In the genomic region with DNA sequence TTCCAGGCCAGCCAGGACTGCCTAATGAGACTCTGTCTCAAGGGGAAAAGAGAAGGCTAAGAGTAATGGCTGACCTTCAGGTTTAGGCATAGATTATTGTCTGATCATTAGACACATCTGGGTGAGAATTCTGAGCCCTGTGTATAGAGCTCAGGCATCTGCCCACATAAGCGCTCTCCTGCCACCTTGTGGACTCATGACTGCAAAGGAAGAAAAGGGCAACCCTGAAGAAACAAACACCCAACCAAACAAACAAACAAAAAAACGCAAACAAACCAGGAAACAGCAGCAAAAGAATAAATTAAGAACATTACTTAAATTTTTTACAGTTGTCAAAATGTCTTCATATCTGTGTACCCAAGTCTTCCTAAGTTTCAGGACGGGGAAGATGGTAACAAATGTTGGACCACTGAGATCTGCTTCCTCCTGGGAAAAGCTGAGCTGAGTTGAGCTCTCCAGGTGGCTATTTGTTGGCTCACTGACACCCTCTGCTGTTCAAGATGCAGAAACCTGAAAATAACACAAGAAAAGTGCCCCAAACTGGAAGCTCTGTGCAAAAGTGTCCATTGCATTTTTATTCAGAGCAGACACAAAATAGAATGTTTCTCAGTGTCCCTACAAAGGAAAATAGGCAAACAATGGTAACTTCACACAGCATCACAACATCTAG, we compare ENCODE assay signal across 8 mouse cellular contexts. TPM values are rescaled to one million over a fixed set of nuclear protein-coding genes. Genes with fewer than 3 reads are reported as not detected.
DNase-seq lines count a peak whose midpoint lies in the region; ATAC-seq and TF ChIP-seq lines count a peak whose summit lies in the region.

No protein-coding gene starts in this region.

- no peaks in the 10 kb centered on the region for H3K36me3 ChIP-seq in forebrain, postnatal 0 days (ENCODE audit: insufficient read depth)
- no peaks in the 10 kb centered on the region for H3K36me3 ChIP-seq in forebrain, embryonic 13.5 days (ENCODE audit: poor library complexity, severe bottlenecking)
- no peaks in the 10 kb centered on the region for H3K36me3 ChIP-seq in spleen, adult 2 months (ENCODE audit: control insufficient read depth, insufficient read depth, low read length)
- H3K36me3 ChIP-seq in small intestine, adult 2 months (ENCODE audit: control insufficient read depth, insufficient read depth, low read length): no peaks in the 10 kb centered on the region
- H3K36me3 ChIP-seq in hindbrain, embryonic 16.5 days (ENCODE audit: control insufficient read depth, insufficient read depth, low read length): no peaks in the 10 kb centered on the region

- H3K27me3 ChIP-seq in forebrain, postnatal 0 days (ENCODE audit: insufficient read depth, low read length): no peaks in the 10 kb centered on the region
- no peaks in the 10 kb centered on the region; the same call in 1 of the 2 replicates for H3K27me3 ChIP-seq in forebrain, embryonic 13.5 days
- H3K27me3 ChIP-seq in spleen, adult 2 months (ENCODE audit: control insufficient read depth, insufficient read depth, low read length): no peaks in the 10 kb centered on the region; the same call in 1 of the 2 replicates
- H3K27me3 ChIP-seq in small intestine, adult 2 months (ENCODE audit: control insufficient read depth, insufficient read depth, low read length): no peaks in the 10 kb centered on the region
- H3K27me3 ChIP-seq in hindbrain, embryonic 16.5 days (replicated peaks; ENCODE audit: control insufficient read depth, insufficient read depth, low read length): no peaks in the 10 kb centered on the region

- no peak for ATAC-seq in forebrain, postnatal 0 days
- no peak for ATAC-seq in forebrain, embryonic 13.5 days
- no peak for ATAC-seq in hindbrain, embryonic 16.5 days

- 0 out of 2 replicates have a peak, but pooled peaks cover 4% of the 10 kb centered on the region for H3K4me1 ChIP-seq in forebrain, postnatal 0 days (ENCODE audit: insufficient read depth)
- H3K4me1 ChIP-seq in forebrain, embryonic 13.5 days: peaks cover 11% of the 10 kb centered on the region
- peaks cover 4% of the 10 kb centered on the region; the same call in 1 of the 2 replicates for H3K4me1 ChIP-seq in spleen, adult 2 months (ENCODE audit: control insufficient read depth, insufficient read depth, insufficient read length)
- H3K4me1 ChIP-seq in small intestine, adult 2 months (ENCODE audit: control insufficient read depth, insufficient read depth, insufficient read length, low read length): peaks cover 3% of the 10 kb centered on the region; the same call in 1 of the 2 replicates
- peaks cover 3% of the 10 kb centered on the region; the same call in 1 of the 2 replicates for H3K4me1 ChIP-seq in hindbrain, embryonic 16.5 days (ENCODE audit: control insufficient read depth, insufficient read depth, low read depth, low read length)

- H3K9ac ChIP-seq in forebrain, postnatal 0 days: no peak overlapping the region
- H3K9ac ChIP-seq in forebrain, embryonic 13.5 days: no peak overlapping the region
- H3K9ac ChIP-seq in hindbrain, embryonic 16.5 days (ENCODE audit: low read depth, low read length): no peak overlapping the region

- intact Hi-C loops in heart, postnatal 14 days (cut with DNase I): loop anchor here (1.0 to 10.0 kb wide), 2 partner anchors 84 to 189 kb away; no protein-coding TSS in a partner anchor

- no peak overlapping the region for H3K27ac ChIP-seq in forebrain, postnatal 0 days (ENCODE audit: low read depth, low read length)
- H3K27ac ChIP-seq in forebrain, embryonic 13.5 days: no peak overlapping the region
- no peak overlapping the region for H3K27ac ChIP-seq in spleen, adult 2 months (ENCODE audit: insufficient read depth, low read length)
- no peak overlapping the region for H3K27ac ChIP-seq in small intestine, adult 2 months (ENCODE audit: insufficient read depth, low read depth, low read length)
- no peak overlapping the region for H3K27ac ChIP-seq in hindbrain, embryonic 16.5 days (ENCODE audit: low read depth, low read length)

- H3K4me2 ChIP-seq in forebrain, postnatal 0 days (ENCODE audit: low read depth): no peak overlapping the region
- no peak overlapping the region for H3K4me2 ChIP-seq in forebrain, embryonic 13.5 days
- no peak overlapping the region for H3K4me2 ChIP-seq in hindbrain, embryonic 16.5 days (ENCODE audit: low read length)

- H3K9me3 ChIP-seq in forebrain, postnatal 0 days (ENCODE audit: low read length): no peaks in the 10 kb centered on the region
- no peaks in the 10 kb centered on the region for H3K9me3 ChIP-seq in forebrain, embryonic 13.5 days (replicated peaks)
- no peaks in the 10 kb centered on the region for H3K9me3 ChIP-seq in hindbrain, embryonic 16.5 days (ENCODE audit: control insufficient read depth, low read length)

- no peak for TF ChIP-seq POLR2A in spleen, adult 2 months (IDR thresholded peaks at IDR 0.05; ENCODE audit: low read depth, low read length)
- no peak for TF ChIP-seq POLR2A in small intestine, adult 2 months (IDR thresholded peaks at IDR 0.05; ENCODE audit: low read depth, low read length)

- peak; percentile 19 for TF ChIP-seq CTCF in forebrain, postnatal 0 days (IDR thresholded peaks at IDR 0.05; ENCODE audit: low read depth)
- peak; percentile 22; the same call in 1 of the 2 replicates for TF ChIP-seq CTCF in spleen, adult 2 months (IDR thresholded peaks at IDR 0.05; ENCODE audit: extremely low read depth, insufficient read depth, insufficient read length, insufficient replicate concordance)
- TF ChIP-seq CTCF in small intestine, adult 2 months (IDR thresholded peaks at IDR 0.05; ENCODE audit: extremely low read depth, insufficient read length, insufficient replicate concordance, low read depth, low read length): peak; percentile 48; the same call in 1 of the 2 replicates

- WGBS in forebrain, postnatal 0 days: 10% methylated on average over 3 of the region's 3 CpGs
- 7% methylated on average over 3 of the region's 3 CpGs for WGBS in forebrain, embryonic 13.5 days
- 21% methylated on average over 3 of the region's 3 CpGs for WGBS in spleen, adult 2 months
- 7% methylated on average over 3 of the region's 3 CpGs for WGBS in small intestine, adult 2 months
- 7% methylated on average over 3 of the region's 3 CpGs for WGBS in hindbrain, embryonic 16.5 days

- no peak for DNase-seq in forebrain, postnatal 0 days
- no peak for DNase-seq in spleen, adult 2 months (ENCODE audit: low read depth in 1 of 2, low spot score in 2 of 2)
- no peak for DNase-seq in spleen, postnatal 36 days (ENCODE audit: low spot score in 2 of 2)
- peak; percentile 43 to 46 for DNase-seq in heart, postnatal 14 days
- DNase-seq in left cerebral cortex, adult 11 months (ENCODE audit: low spot score): no peak

- H3K4me3 ChIP-seq in forebrain, postnatal 0 days (ENCODE audit: low read depth, low read length): no peak overlapping the region
- no peak overlapping the region for H3K4me3 ChIP-seq in forebrain, embryonic 13.5 days
- no peak overlapping the region for H3K4me3 ChIP-seq in spleen, adult 2 months (ENCODE audit: extremely low read depth, insufficient read depth, insufficient read length)
- no peak overlapping the region for H3K4me3 ChIP-seq in small intestine, adult 2 months (ENCODE audit: low read depth, low read length)
- H3K4me3 ChIP-seq in hindbrain, embryonic 16.5 days (ENCODE audit: low read length): no peak overlapping the region

RNA-seq across cellular contexts. Expression of gene Bnip3, which starts 14.6 kb away (rescaled TPM):
- total RNA-seq in forebrain, postnatal 0 days (2014; rRNA removed): 145 TPM in 2 replicates
- 98.8 and 108 TPM in 2 replicates for polyA plus RNA-seq in forebrain, postnatal 0 days (2015; fragmentation: Nextera tagmentation; extraction: Ambion mirVana)
- polyA plus RNA-seq in forebrain, embryonic 13.5 days (2015; fragmentation: Nextera tagmentation; extraction: Ambion mirVana): 58.1 and 61.1 TPM in 2 replicates
- 3.8 and 4.7 TPM in 2 replicates for polyA plus RNA-seq in spleen, adult 2 months (2012; rRNA removed)
- 100 to 1,000 TPM; 157 to 188 TPM for total RNA-seq in heart, postnatal 14 days (2021)
- polyA plus RNA-seq in small intestine, adult 2 months (2012; rRNA removed): 4.1 and 4.3 TPM in 2 replicates
- 118 and 142 TPM in 2 replicates for polyA plus RNA-seq in hindbrain, embryonic 16.5 days (2015; fragmentation: Nextera tagmentation; extraction: Ambion mirVana)

RNA-seq across cellular contexts. Expression of gene Jakmip3, which starts 16.6 kb away (rescaled TPM):
- 13.9 and 15.8 TPM in 2 replicates for total RNA-seq in forebrain, postnatal 0 days (2014; rRNA removed)
- 3.1 and 5.7 TPM in 2 replicates for polyA plus RNA-seq in forebrain, postnatal 0 days (2015; fragmentation: Nextera tagmentation; extraction: Ambion mirVana)
- polyA plus RNA-seq in forebrain, embryonic 13.5 days (2015; fragmentation: Nextera tagmentation; extraction: Ambion mirVana): 0.41 and 1.0 TPM in 2 replicates
- polyA plus RNA-seq in spleen, adult 2 months (2012; rRNA removed): 0.35 and 0.37 TPM in 2 replicates
- total RNA-seq in heart, postnatal 14 days (2021): under 1 TPM in 1 of 2 experiments, not detected in 1; 0.31 TPM
- polyA plus RNA-seq in small intestine, adult 2 months (2012; rRNA removed): not detected in 2 replicates
- polyA plus RNA-seq in hindbrain, embryonic 16.5 days (2015; fragmentation: Nextera tagmentation; extraction: Ambion mirVana): 11.0 and 12.5 TPM in 2 replicates

Comparison
In these comparisons a context has a peak if more than half of its experiments do, and no peak if none do; other contexts are left out.
1. DNase-seq: peak in heart, postnatal 14 days (2 of 2); none in forebrain, postnatal 0 days (single experiment), spleen, adult 2 months (0 of 2), spleen, postnatal 36 days (0 of 2) and left cerebral cortex, adult 11 months (single experiment).
2. RNA of gene Bnip3, which starts 14.6 kb away (polyA plus RNA-seq): 118 to 142 TPM in hindbrain, embryonic 16.5 days, 98.8 to 108 TPM in forebrain, postnatal 0 days and 58.1 to 61.1 TPM in forebrain, embryonic 13.5 days; 3.8 to 4.7 TPM in spleen, adult 2 months and 4.1 to 4.3 TPM in small intestine, adult 2 months; every median in the first group is over 10 times any median in the second.
3. Peak in every context shown above with its lines, with median percentiles within 50 percentile points of each other: CTCF ChIP-seq.